Mouse (Mus musculus) cerebellum, adult 11-12 months (tissue): Measurements from ENCODE around the gene Hmgcs2.

Experiments
- DNase-seq: peaks from one replicate; pipeline ENCODE4 v3.0.0; 2022

The Hmgcs2 gene

GRCm38 (mm10) chr3:98339097-98339705 lies 59.0 kb downstream of the Hmgcs2 start:
- DNase-seq, result peak; percentile 8

- peak; percentile 14 for DNase-seq
Measured at GRCm38 (mm10) chr3:98339706-98340109, 59.5 kb downstream of the Hmgcs2 start, which contains the start of gene Phgdh. Phgdh (minus strand) TSS chr3:98339990.

GRCm38 (mm10) chr3:98340818-98341594 lies 60.8 kb downstream of the Hmgcs2 start:
- no peak for DNase-seq

- DNase-seq, result no peak
Measured at GRCm38 (mm10) chr3:98343235-98343634, 63.0 kb downstream of the Hmgcs2 start.

- no peak for DNase-seq
Measured at GRCm38 (mm10) chr3:98348106-98348505, 67.9 kb downstream of the Hmgcs2 start.

- no peak for DNase-seq
Measured at GRCm38 (mm10) chr3:98348705-98349104, 68.5 kb downstream of the Hmgcs2 start.

GRCm38 (mm10) chr3:98353892-98354291 lies 73.7 kb downstream of the Hmgcs2 start:
- no peak for DNase-seq

GRCm38 (mm10) chr3:98355344-98356025 lies 75.2 kb downstream of the Hmgcs2 start:
- no peak for DNase-seq

GRCm38 (mm10) chr3:98356026-98356365 lies 75.8 kb downstream of the Hmgcs2 start:
- no peak for DNase-seq

- DNase-seq, result no peak
Measured at GRCm38 (mm10) chr3:98356632-98357370, 76.6 kb downstream of the Hmgcs2 start.
